Mouse (Mus musculus) midbrain, embryonic 10.5 days (tissue): Measurements from ENCODE around the gene Cnih3. TPM values are rescaled to one million over a fixed set of nuclear protein-coding genes. Genes with fewer than 3 reads are reported as not detected.

Source experiments
- DNase-seq: peaks from one replicate; pipeline ENCODE4 v3.0.0-alpha.2; 2017; ENCODE audit warnings: low spot score
- H3K27ac ChIP-seq: fragments of 300-500 bp; sonication (generic); replicated peaks from 2 replicates; pipeline ENCODE4 v1.5.1; 2016; ENCODE audit warnings: mild to moderate bottlenecking
- H3K27me3 ChIP-seq: fragments of 300-500 bp; sonication (generic); 2 replicates; pipeline ENCODE4 v1.6.1; 2016; ENCODE audit warnings: low read depth, mild to moderate bottlenecking; ENCODE audit not compliant: poor library complexity, severe bottlenecking
- H3K36me3 ChIP-seq: fragments of 300-500 bp; sonication (generic); 2 replicates; pipeline ENCODE4 v1.6.1; 2016; ENCODE audit warnings: mild to moderate bottlenecking, moderate library complexity
- H3K4me1 ChIP-seq: fragments of 300-500 bp; sonication (generic); 2 replicates; pipeline ENCODE4 v1.6.1; 2016
- H3K4me3 ChIP-seq: fragments of 300-500 bp; sonication (generic); 2 replicates; pipeline ENCODE4 v1.5.1; 2016; ENCODE audit warnings: mild to moderate bottlenecking, moderate library complexity
- H3K9me3 ChIP-seq: fragments of 300-500 bp; sonication (generic); replicated peaks from 2 replicates; pipeline ENCODE4 v1.6.1; 2016; ENCODE audit warnings: mild to moderate bottlenecking
- WGBS: fragments of 180-500 bp; shearing (Covaris S2); methylation state at CpG from one replicate; pipeline ENCODE4 v1.1.7; 2016; 5-methylcytosine and 5-hydroxymethylcytosine counted together
- polyA plus RNA-seq: library from polyadenylated mRNA; unstranded; fragments of >200 nt; fragmentation: Nextera tagmentation; extraction: Ambion mirVana; gene quantifications from 2 replicates; pipeline ENCODE4 v1.2.1, GENCODE M21; 2016

Gene Cnih3
- polyA plus RNA-seq, 1 experiment from 2014 or later, result 0.60 TPM

DNA sequence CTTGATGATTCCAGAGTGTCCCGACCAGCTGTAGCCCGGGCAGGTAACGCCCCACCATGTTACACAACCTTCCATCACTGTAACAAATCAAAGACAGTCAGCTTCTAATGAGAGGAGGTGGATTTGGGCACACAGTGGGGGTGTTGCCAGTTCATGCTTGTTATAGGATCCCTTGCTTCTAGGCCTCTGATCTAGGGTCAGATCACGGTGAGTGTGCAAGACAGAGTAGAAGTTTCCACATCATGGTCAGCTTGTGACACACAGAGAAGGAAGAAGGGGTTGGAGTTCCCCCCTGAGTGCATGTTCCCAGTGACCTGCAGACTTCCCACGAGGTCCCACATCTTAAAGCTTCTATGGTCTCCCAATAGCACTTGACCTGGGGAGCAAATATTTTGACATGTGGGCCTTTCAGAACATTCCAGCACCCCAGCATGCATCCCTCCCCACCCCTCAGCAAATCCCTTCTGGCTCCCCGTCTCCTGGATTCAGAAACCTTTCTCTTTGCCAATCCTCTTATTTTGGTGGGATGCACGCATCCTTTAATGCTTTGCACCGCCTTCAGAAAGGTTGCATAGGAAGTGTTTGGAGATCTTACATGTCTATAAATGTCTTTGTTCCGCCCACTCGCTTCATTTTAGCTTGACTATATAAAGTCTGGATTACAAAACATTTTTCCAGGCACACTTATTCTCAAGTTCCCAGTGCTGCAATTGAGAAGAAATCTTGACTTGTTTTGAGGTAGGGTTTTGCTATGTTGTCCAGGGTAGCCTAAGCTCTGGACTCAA, 24.6 kb upstream of the Cnih3 start:
- Histone ChIP-seq H3K9me3 (no peaks in the 10 kb centered on the region), H3K27ac (no peak overlapping the region), H3K4me1 (no peaks in the 10 kb centered on the region), H3K27me3 (no peaks in the 10 kb centered on the region), H3K36me3 (no peaks in the 10 kb centered on the region), H3K4me3 (no peak overlapping the region)
- DNase-seq, result no peak
- 87% methylated on average over 10 of the region's 10 CpGs for whole genome bisulfite sequencing

GRCm38 (mm10) chr1:181329110-181329509, 23.3 kb upstream of the Cnih3 start:
- WGBS, result 87% methylated on average over 3 of the region's 3 CpGs
- no peak for DNase-seq
- Histone ChIP-seq H3K36me3 (no peaks in the 10 kb centered on the region), H3K27me3 (no peaks in the 10 kb centered on the region), H3K9me3 (no peaks in the 10 kb centered on the region), H3K4me1 (no peaks in the 10 kb centered on the region), H3K27ac (no peak overlapping the region), H3K4me3 (no peak overlapping the region)

DNA sequence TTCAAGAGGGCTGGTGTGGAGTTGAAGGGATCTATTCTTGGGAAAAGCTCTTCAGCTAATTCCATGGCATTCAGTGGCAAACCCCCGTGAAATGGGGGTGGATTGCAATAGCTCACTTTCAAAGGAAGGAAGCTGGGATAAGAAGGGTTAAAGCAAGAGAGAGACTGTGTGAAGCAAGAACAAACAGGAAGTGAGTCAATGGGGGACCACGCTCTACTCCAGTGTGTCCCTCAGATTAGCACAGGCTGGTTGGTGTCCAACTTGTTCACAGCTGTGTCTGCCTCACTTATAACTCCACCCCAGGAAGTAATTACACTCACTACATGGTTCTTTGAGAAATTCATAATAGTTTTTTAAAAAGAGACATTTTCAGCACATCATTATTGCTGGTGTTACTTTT, 19.8 kb upstream of the Cnih3 start:
- WGBS, result 38% methylated on average over 2 of the region's 2 CpGs
- Histone ChIP-seq H3K27me3 (no peaks in the 10 kb centered on the region), H3K4me3 (no peak overlapping the region), H3K27ac (no peak overlapping the region), H3K4me1 (no peaks in the 10 kb centered on the region), H3K36me3 (no peaks in the 10 kb centered on the region), H3K9me3 (peaks cover 9% of the 10 kb centered on the region)
- no peak for DNase-seq

DNA sequence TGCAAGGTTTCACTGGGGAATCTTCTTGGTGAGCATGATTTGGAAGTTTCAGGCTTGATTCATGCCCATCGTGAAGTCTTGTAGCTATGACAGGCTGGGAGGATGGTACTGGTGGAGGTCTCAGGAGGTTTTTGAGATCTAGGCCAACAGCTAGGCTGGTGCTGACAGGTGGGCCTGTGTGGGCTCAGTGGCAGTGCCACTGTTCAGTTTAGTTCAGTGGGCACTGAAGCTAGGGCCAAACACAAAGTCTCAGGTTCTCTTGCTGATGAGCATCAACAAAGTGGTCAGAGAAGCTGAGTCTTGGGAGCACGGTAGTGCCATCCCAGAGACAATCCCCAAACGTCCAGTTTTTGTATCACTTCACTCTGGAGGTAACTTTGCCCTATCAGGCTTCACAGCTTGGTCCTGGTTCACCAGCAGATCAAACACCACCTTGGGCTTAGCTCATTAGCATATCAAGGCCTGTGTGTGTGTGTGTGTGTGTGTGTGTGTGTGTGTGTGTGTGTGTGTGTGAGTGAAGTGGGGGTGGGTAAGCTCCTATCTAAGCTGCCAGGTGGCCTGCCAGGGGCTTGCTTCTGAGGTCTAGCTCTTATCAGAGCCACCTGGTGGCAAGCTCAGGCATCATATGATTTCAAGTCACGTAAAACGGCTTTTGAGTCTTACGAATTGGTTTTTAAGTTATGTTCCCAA, 18.0 kb upstream of the Cnih3 start:
- H3K4me1 ChIP-seq, result no peaks in the 10 kb centered on the region
- no peak for DNase-seq
- WGBS, result 90% methylated on average over 6 of the region's 6 CpGs

GRCm38 (mm10) chr1:181335019-181335365, 17.4 kb upstream of the Cnih3 start:
- no peak for DNase-seq
- Histone ChIP-seq H3K9me3 (peaks cover 9% of the 10 kb centered on the region), H3K27ac (0 out of 2 replicates have a peak overlapping the region, but pooled peaks have one; percentile 38), H3K36me3 (no peaks in the 10 kb centered on the region), H3K4me1 (no peaks in the 10 kb centered on the region), H3K27me3 (no peaks in the 10 kb centered on the region), H3K4me3 (no peak overlapping the region)
- WGBS, result 88% methylated on average over 5 of the region's 5 CpGs

More for the DNA sequence above, 18.0 kb upstream of the Cnih3 start:
- Histone ChIP-seq H3K27me3 (no peaks in the 10 kb centered on the region), H3K27ac (no peak overlapping the region), H3K4me3 (no peak overlapping the region), H3K9me3 (peaks cover 9% of the 10 kb centered on the region), H3K36me3 (no peaks in the 10 kb centered on the region)

DNA sequence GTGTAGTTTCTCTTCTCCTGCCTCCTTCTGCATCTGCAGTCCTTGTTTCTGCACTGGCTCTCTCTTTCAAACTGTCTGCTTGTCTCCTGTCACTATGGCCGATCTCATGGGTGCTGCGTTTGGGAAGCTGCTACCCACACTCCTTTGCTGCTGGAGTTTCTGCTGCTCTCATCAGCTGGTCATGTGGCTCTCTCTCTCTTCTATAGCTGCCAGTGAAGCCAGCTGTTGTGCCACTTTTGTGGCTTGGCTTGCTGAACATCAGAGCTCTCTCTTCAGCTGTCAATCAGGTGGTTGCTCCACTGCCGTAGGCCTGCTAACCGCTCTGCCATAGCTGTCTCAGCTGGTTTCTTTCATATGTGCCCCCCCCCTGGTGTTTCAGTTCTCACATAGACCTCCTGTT, 17.0 kb upstream of the Cnih3 start:
- 88% methylated on average over 4 of the region's 4 CpGs for WGBS
- Histone ChIP-seq H3K27ac (0 out of 2 replicates have a peak overlapping the region, but pooled peaks have one; percentile 38), H3K4me1 (no peaks in the 10 kb centered on the region)

DNA sequence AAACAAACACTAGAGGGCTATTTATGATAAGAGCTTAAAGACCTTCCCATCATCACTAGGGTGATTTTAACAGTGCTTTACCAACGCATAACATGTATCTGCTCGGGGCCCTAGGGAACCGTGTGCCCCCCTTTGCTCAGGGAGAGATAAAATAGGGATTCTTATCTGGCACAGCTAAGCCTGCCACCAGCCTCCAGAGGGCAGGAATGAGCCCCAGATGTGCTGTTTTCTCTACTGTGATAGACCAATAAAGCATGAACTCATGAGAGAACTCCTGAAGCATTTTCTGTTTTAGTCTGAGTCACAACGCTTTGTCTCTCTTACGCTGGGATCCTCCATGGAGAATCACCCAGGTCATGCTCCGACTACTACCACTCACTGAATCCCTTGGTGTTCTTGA, 15.6 kb upstream of the Cnih3 start:
- DNase-seq, result no peak
- H3K27me3 ChIP-seq, result no peaks in the 10 kb centered on the region
- H3K4me3 ChIP-seq, result no peak overlapping the region
- 92% methylated on average over 6 of the region's 6 CpGs for WGBS
- no peaks in the 10 kb centered on the region for H3K36me3 ChIP-seq
- H3K9me3 ChIP-seq, result peaks cover 9% of the 10 kb centered on the region
- H3K4me1 ChIP-seq, result no peaks in the 10 kb centered on the region
- no peak overlapping the region for H3K27ac ChIP-seq

More for the DNA sequence above, 17.0 kb upstream of the Cnih3 start:
- Histone ChIP-seq H3K9me3 (peaks cover 9% of the 10 kb centered on the region), H3K27me3 (no peaks in the 10 kb centered on the region), H3K4me3 (no peak overlapping the region), H3K36me3 (no peaks in the 10 kb centered on the region)
- no peak for DNase-seq

GRCm38 (mm10) chr1:181339106-181339505, 13.3 kb upstream of the Cnih3 start:
- 93% methylated on average over 6 of the region's 6 CpGs for WGBS
- H3K4me1 ChIP-seq, result no peaks in the 10 kb centered on the region
- H3K27ac ChIP-seq, result no peak overlapping the region
- H3K4me3 ChIP-seq, result no peak overlapping the region
- no peak for DNase-seq
- no peaks in the 10 kb centered on the region for H3K27me3 ChIP-seq
- H3K9me3 ChIP-seq, result peaks cover 9% of the 10 kb centered on the region
- no peaks in the 10 kb centered on the region for H3K36me3 ChIP-seq

DNA sequence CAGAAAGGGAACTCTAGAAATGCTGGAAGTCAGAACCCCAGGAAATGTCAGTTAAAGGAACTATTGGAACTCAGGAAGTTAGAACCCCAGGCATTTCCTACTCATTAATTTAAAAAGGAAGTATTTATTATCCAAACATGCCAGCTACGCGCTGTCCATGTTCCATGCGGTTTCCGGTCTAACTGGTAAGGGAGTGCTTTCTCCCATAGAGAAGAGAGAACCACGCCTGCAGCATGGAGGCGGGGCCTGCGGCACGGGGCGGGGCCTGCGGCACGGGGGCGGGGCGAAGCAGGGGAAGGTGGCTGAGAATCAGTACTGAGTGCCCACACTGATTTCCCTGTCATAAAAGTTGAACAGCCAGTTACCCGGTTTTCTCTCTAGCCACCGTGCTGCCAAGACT, 6.9 kb upstream of the Cnih3 start:
- H3K4me3 ChIP-seq, result no peak overlapping the region
- no peaks in the 10 kb centered on the region for H3K36me3 ChIP-seq
- DNase-seq, result peak; percentile 17
- H3K9me3 ChIP-seq, result no peaks in the 10 kb centered on the region
- 44% methylated on average over 15 of the region's 15 CpGs for WGBS
- H3K27ac ChIP-seq, result no peak overlapping the region
- H3K27me3 ChIP-seq, result peaks cover 26% of the 10 kb centered on the region
- peaks cover 5% of the 10 kb centered on the region; the same call in 1 of the 2 replicates for H3K4me1 ChIP-seq

DNA sequence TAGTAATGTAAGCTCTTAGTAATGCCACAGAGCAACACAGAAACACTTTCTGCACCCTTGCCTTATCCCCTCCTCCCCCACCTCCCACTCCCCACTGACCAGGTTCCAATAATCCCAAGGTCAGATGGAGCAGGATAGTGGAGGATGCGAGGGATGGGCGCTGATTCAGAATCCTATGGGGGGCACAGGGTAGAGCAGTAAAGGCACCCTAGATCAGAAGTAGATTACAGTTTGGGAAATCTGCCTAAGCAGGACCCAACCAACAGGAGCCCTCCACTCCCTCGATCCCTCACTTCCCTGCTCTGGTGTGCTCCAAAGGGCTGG, 423 bp upstream of the Cnih3 start:
- H3K4me3 ChIP-seq, result peak overlapping the region; percentile 61
- H3K36me3 ChIP-seq, result no peaks in the 10 kb centered on the region
- 0% methylated on average over 3 of the region's 3 CpGs for WGBS
- no peak for DNase-seq
- H3K9me3 ChIP-seq, result no peaks in the 10 kb centered on the region
- peak overlapping the region; percentile 84 for H3K27ac ChIP-seq
- peaks cover 25% of the 10 kb centered on the region for H3K4me1 ChIP-seq
- peaks cover 80% of the 10 kb centered on the region for H3K27me3 ChIP-seq

GRCm38 (mm10) chr1:181353200-181354097, 1.0 kb downstream of the Cnih3 start:
- Histone ChIP-seq H3K27me3 (peaks cover 70% of the 10 kb centered on the region), H3K36me3 (no peaks in the 10 kb centered on the region), H3K27ac (peak overlapping the region; percentile 84), H3K4me1 (peaks cover 25% of the 10 kb centered on the region), H3K4me3 (peak overlapping the region; percentile 61), H3K9me3 (no peaks in the 10 kb centered on the region)
- WGBS, result 4% methylated on average over 33 of the region's 33 CpGs
- peak; percentile 38 for DNase-seq

DNA sequence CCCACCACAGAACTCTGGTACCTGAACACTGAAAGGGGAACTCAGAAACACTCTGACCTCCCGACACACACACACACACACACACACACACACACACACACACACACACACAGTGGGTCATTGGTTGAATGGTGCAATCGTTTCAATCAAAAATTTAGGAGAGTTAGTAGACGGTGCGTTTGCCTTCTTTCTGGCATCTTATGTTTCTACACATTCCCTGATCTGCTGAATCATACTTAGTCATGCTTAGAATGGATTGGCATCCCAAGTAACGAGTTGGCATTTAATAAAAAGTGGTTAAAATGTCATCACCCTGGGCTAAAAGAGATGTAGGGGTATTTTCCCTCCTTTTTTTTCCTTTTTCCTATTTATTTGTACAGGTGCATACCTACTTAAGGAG, 3.3 kb downstream of the Cnih3 start:
- H3K27ac ChIP-seq, result no peak overlapping the region
- H3K36me3 ChIP-seq, result no peaks in the 10 kb centered on the region
- no peaks in the 10 kb centered on the region for H3K9me3 ChIP-seq
- H3K4me3 ChIP-seq, result no peak overlapping the region
- no peak for DNase-seq
- peaks cover 52% of the 10 kb centered on the region for H3K27me3 ChIP-seq
- peaks cover 25% of the 10 kb centered on the region for H3K4me1 ChIP-seq
- WGBS, result 83% methylated on average over 5 of the region's 5 CpGs
